Mouse (Mus musculus): ENCODE measurements at regions not wholly inside any gene's neighbourhood (a gene's known extent, or its start where the extent isn't known, plus 50 kb on each side); places are given as distances from the start of the nearest gene placed in this dataset.

DNA sequence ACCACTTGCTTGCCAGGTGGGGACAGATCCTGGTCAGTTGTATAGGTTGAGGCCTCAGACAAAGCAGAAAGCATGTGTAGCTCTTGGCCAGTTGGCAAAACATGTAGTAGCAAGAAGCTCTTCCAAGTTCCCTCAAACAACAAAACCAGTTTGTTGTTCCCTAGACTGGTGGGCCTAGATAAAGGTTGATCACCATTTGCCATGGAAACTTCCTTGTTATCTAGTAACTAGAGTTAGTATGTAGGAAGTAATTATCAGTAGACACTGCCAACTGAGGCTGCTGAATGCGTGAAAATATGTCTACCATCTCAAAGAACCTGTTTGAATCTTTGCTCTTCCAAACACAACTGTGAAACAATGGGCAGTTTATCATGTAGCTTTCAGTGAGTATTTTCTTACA, 1098.7 kb downstream of the Pcdh18 start:
- DNase-seq, result no peak

DNA sequence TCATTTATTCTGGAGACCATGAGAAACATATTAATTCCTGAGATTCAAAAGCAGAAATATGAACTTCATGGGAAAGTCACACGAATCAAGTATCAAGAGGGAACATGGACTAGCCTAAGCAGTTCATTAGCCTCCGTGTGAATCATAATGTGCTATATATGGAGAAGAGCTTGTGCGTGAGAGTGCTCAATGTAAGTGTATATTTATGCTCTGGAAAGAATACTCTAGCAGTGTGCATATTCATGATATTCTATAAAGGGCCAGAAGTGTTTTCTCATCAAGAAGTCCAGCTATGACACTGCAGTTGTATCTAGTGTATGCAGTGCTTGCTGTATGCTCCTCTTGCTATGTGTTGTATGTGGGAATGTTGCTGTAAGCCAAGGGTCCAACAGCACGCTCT, 1102.0 kb downstream of the Pcdh18 start:
- DNase-seq, result no peak

DNA sequence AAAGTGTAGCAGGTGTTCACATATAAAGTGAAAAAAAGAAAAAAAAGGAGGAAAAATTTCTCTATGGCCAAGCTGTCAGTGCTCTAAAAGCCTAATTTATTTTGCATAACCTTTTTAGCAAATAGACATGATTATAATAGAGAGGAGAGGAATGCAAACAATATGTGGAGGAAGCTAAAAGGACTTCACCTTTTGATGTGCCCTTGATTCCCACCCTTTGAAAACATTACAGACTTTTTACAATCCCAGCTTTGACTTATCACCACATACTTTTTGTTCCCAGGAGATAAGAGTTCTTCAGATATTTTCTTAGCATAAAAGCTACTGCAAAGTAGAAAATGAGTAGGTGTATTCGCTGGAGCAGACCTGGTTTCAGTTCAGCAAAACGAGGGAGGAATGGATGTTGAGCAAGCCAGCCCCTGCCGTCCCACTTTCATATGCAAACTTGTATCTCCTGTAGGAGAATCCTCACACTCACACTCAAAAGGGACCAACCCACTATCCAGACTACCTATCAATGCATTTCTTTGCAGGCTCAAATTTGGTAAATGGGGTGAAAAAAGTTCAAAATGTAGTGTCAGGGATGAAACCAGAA, 1125.1 kb downstream of the Pcdh18 start:
- no peak for DNase-seq

DNA sequence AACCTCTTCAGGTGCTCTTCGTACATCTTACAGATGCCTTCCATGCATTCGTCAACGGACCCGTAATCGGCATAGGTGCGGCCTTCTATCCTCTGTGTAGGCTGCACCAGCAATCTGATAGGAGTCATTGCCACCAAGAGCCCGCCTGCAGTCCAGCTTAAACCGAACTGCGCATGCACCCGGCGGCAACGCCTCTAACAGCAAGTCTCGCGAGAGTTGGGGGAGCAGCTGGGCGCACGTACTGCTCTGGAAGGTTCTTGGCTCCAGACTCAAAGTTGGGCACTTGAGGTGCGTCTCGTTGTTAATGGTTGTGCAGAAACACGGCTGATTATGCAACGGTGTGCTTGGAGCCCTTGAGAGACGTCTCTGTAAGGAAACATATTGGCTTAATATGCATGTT, 1148.2 kb downstream of the Pcdh18 start:
- DNase-seq, result no peak

DNA sequence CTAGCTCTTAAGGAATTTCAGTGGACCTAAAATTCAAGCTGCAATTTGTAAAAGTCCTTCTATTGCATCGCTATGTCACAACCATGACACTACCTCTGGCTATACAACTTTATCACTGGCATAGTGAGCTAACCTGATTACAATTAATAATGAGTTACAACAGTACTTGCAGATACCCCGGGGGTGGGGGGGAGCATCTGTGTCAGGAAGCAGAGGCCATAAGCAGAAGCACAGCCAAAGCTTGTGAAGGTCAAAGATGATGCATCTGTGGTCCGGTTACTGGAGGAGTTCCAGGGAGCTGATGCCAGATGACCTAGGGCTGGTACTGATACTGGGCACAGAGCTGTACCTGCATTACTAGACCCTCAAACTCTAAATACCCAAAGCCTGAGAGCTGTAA, 1152.3 kb downstream of the Pcdh18 start:
- DNase-seq, result peak; percentile 10

DNA sequence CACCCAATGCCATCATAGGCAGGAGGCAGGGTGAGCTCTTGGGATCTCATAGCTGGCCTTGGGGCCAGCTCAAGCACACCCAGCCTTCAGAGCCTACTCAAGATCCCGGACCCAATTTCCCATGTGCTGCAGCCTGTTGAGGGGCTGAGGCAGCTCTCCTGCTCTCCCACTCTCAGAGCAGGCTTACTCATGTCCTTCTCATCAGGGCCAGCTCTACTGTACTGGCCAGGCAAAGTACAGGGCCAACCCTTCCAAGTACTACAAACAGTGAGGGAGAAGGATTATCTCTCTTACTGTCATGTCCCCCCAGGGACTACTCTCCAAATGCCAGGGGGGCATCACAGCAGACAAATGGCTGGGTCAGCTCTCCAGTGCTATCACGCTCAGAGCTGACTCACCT, 1169.8 kb downstream of the Pcdh18 start:
- no peak for DNase-seq

DNA sequence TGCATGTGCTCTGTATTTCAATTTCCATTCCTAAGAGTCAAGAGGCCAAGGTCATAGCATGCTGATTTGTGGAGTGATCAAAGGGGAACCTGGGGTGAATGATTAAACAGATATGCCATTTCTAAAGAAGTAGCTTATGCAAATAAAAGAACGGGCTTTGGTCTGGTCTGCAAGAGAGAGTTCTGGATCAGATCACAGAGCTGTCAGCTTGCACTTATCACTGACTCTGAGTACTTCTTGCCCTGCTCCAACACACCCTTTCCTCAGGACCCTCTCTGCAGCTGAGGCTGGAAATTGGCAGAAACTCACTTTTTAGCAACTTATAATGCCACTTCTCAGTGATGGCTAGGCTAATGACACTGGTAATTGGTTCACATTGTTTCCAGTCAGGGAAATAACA, 1171.0 kb downstream of the Pcdh18 start:
- DNase-seq, result no peak

DNA sequence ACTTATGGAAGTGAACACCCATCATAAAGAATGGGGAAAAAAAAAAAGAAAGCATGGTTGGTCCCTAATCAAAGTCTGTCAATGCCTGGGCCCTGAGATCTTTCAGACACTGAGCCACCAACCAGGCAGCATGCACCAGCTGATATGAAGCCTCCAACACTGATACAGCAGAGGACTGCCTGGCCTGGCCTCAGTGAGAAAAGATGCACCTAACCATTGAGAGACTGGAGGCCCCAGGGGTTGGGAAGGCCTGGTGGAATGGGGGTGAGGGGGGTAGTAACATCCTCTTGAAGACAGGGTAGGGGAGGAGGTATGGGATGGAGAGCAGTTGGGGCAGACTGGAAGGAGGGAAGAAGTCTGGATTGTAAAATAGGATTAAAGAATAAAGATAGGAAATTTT, 1172.8 kb downstream of the Pcdh18 start:
- DNase-seq, result no peak

DNA sequence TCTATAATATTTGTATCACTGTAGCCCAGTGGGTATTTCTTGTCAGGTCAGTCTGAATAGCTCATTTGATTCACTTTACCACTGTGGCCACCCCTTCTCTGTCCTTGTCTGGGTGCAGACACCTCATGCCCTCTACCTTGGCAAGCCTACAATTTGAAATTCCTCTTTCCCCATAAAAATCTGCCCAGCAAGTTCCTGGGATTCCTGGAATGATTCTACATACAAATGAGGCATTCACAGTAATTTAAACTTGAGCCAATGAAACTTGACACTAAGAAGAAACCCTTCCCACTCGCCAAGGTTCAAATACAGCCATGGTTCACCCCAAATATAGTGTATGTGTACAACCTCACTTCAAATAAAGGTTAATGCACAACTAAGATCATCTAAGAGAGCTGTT, 1174.6 kb downstream of the Pcdh18 start:
- DNase-seq, result no peak

DNA sequence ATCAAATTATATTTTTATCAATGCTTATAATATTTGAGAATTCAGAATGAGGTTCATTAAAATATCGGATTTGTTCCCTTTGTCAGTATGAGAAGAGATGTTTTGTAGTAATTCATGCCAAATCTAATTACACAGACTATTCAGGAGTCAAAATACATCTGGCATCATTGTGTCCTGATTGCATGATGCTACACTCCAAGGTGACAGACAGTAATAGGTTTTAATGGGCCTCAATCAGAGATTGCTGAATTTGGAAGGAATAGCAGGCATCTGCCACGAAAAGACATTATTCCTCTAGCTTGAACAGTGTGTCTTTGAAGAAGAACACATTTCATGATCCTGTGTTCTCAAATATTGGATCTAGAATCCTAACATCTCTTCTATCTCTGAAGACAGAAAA, 1177.2 kb downstream of the Pcdh18 start:
- no peak for DNase-seq

DNA sequence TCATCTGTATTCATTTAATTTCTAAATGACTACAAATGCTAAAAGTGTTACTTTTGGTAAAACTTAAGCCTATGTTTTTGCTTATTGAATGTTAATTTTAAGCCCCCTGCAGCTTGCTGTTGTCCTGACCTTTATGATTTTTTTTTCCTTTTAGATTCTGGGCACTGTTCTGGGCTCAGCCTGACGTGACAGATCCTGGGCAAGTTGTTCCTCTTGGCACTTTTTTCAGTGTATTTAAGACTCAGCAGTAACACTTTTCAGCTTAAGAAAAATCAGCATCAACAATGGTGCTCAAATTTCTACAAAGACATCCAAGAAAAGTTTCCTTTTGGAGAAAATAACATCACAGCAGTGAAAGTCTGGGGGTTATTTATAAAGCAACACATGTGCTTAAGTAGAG, 1177.9 kb downstream of the Pcdh18 start:
- DNase-seq, result no peak

DNA sequence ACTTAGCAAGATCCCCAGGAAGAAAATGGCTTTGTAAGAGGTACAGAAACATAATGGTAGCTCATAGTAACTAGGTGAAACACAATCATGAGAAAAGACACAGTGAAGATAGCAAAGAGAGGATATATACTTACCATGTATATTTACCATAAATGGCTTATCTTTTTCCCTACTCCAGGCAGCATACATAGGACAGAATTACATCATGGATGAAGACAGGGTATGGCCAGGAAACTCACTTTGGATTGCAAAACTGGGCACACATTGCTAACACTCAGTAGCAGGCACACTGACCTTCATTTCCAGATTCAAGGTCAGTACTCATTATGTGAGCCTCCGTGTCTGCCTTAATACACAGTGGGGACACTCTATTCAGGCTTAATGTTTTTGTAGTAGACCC, 1210.5 kb downstream of the Pcdh18 start:
- DNase-seq, result no peak

DNA sequence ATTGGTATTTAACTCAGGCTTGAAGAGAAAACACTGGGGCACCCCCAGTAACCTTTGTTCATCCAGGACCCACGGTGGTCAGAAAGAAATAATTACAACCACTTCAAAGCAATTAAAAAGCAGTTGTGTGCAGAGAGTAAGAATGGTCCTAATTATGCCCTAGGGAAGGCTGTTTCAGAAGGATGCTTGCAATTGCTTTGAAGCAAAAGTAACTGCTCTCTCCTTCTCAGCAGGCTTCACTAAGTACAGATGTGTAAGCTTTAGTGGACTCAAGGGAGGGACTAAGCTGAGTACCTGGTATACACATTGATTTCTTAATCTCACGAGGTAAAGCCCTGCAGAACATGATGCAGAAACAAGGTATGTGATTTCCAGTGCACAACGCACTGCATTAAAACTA, 1242.1 kb downstream of the Pcdh18 start:
- no peak for DNase-seq

DNA sequence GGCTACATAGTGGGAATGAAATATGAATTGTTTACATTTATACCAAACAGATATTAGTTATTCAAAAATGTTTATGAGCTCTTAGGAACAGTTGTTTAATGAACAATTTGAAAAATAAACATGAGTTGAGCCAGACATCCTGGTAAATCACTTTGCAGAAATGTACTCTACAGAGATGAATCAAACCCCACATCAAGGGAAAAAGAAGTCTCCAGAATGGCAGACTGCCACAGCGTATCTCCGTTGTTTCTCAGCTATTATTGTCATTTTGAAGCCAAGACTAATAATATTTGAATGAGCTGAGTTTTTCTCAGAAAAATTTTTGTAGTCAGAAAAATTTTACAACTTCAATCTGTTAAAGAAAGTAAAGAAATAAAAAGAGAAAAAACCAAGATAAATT, 1253.1 kb downstream of the Pcdh18 start:
- DNase-seq, result no peak

DNA sequence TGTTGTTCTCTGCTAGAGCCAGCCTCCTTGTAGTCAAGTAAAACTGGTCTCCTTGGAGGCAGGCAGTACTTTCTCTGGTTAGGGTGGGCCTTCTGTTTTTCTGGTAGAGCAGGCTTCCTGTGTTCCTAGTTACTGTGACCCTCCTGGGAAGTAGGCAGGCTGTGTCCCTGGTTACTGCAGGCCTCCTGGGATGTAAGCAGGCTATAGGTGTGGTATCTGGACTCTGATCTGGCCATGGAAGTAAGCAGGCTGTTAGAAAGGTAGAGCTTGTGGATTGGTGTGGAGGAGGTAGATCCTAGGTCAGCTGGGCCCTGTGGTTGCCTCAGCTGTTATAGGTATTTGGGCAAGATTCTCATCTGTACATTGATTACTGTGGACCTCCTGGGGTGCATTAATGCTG, 1292.4 kb downstream of the Pcdh18 start:
- no peak for DNase-seq

DNA sequence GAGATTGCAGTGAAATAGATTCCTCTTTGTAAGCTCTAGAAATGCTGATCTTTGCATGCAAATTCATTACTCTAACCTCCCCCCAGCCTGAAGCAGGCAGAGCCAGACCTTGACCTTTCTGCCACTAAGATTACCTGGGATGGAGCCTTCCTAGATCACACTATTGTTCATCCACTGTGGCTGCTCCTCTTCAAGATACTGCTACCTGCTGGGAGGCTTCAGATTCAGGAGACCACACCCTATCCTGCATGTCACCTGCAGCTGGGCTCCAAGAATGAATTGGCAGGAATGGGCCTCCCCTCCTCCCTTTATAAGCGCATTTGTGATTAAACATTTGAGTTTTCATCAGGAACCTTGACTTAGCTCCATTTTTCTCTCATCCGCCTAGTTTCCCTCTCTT, 1315.2 kb downstream of the Pcdh18 start:
- no peak for DNase-seq

DNA sequence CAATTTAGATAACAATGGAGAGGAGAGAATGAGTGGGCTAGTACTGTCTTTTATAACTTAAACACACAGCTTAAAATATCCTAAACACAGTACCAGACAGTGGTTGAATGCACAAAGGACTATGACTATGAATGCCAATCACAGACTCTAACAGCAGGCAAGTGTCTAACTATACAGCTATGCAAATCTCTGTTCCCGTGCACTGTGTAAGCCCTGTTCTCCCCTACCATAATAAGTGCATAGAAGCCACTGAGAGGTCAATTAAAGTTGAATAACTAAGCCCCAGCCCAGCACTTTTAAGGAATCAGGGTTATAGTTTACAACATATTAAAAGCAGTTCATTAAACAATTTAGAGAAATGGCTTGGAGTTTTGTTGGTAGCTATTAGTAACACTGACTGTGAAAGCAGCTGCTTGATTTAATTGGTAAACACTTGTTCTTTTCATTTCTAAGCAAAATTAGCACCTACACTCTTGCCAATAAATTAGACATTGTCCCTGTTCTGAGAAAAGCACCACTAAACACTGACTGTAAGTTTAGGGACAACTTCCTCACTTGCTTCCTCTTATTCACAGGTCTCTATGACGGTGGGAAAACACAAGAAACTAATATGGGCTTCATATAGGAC, 1327.6 kb downstream of the Pcdh18 start:
- DNase-seq, result no peak

DNA sequence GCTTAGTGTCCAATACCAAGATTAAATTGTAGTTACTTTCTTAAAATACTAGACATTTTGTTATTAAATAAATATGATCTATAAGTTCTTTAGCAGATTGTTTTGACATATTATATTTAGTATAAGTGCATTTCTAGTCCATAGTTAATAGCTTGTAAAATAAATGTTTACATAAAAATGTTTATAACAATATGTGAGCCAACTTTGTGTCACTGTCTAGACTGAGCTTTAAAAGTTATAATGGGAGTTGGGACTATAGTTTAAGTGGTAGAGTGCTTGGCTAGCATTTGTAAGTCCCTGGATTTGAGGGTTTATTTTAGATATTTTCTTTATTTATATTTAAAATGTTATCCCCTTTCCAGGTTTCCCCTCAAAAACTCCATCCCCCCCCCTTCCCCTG, 1367.3 kb downstream of the Pcdh18 start:
- DNase-seq, result no peak
